Mouse (Mus musculus) intestine, postnatal 0 days (tissue): Measurements from ENCODE around the gene Evi2b. TPM values are rescaled to one million over a fixed set of nuclear protein-coding genes. Genes with fewer than 3 reads are reported as not detected.

Source experiments
- ATAC-seq: fragments of 200-750 bp; cut with Nextera tagmentation; 2 replicates; pipeline ENCODE4 v1.8.0; 2017; ENCODE audit warnings: mild to moderate bottlenecking, moderate TSS enrichment, moderate library complexity
- H3K27ac ChIP-seq: fragments of 300-500 bp; sonication (generic); 2 replicates; pipeline ENCODE4 v1.5.1; 2014; ENCODE audit warnings: mild to moderate bottlenecking, low read depth, low read length, moderate library complexity
- H3K27me3 ChIP-seq: fragments of 300-500 bp; sonication (generic); replicated peaks from 2 replicates; pipeline ENCODE4 v1.6.1; 2014; ENCODE audit warnings: low read length, mixed read lengths; ENCODE audit not compliant: control insufficient read depth, insufficient read depth
- H3K36me3 ChIP-seq: fragments of 300-500 bp; sonication (generic); 2 replicates; pipeline ENCODE4 v1.6.1; 2014; ENCODE audit warnings: mild to moderate bottlenecking, moderate library complexity; ENCODE audit not compliant: control insufficient read depth, insufficient read depth
- H3K4me1 ChIP-seq: fragments of 300-500 bp; sonication (generic); replicated peaks from 2 replicates; pipeline ENCODE4 v1.6.1; 2014; ENCODE audit warnings: antibody characterized with exemption, low read length, mixed read lengths; ENCODE audit not compliant: control insufficient read depth, insufficient read depth
- H3K4me2 ChIP-seq: fragments of 300-500 bp; sonication (generic); replicated peaks from 2 replicates; pipeline ENCODE4 v1.6.1; 2014; ENCODE audit warnings: low read depth, mild to moderate bottlenecking, moderate library complexity
- H3K4me3 ChIP-seq: fragments of 300-500 bp; sonication (generic); 2 replicates; pipeline ENCODE4 v1.5.1; 2014; ENCODE audit warnings: low read depth, low read length
- H3K9ac ChIP-seq: fragments of 300-500 bp; sonication (generic); 2 replicates; pipeline ENCODE4 v1.6.1; 2014; ENCODE audit warnings: mild to moderate bottlenecking, low read depth, low read length
- H3K9me3 ChIP-seq: fragments of 300-500 bp; sonication (generic); 2 replicates; pipeline ENCODE4 v1.6.1; 2016; ENCODE audit warnings: mixed run types; ENCODE audit not compliant: control insufficient read depth
- CTCF ChIP-seq: sonication (generic); IDR thresholded peaks from 2 replicates; pipeline ENCODE4 v1.5.1; 2016; ENCODE audit warnings: low read depth, mild to moderate bottlenecking, control low read depth, antibody characterized with exemption, moderate library complexity
- WGBS: fragments of 180-500 bp; shearing (Covaris S2); extraction: QIAGEN DNeasy Blood & Tissue Kit; methylation state at CpG from one replicate; pipeline ENCODE4 v1.1.7; 2014; 5-methylcytosine and 5-hydroxymethylcytosine counted together
- polyA plus RNA-seq: library from polyadenylated mRNA; unstranded; fragments of >200 nt; fragmentation: Nextera tagmentation; extraction: Ambion mirVana; gene quantifications from 2 replicates; pipeline ENCODE4 v1.2.1, GENCODE M21; 2015

Gene Evi2b
- polyA plus RNA-seq, 1 experiment from 2014 or later = 1.2 TPM

DNA sequence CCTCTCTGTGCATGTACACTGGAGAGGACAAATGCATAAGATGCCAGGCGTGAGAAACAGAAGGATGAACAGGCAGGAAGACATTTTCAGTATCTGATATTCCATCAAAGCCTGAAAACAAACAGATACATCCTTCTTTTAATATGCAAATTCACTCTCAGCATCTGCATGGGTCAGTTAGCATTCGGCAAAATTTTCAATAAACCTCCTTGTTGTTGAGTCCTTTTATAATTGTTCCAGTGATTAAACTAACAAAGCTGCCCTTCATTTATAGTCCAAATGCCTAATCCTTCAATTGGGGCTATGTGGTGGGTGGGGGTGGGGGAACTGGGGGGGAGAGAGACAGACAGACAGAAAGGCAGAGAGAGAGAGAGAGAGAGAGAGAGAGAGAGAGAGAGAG is 20.6 kb downstream of the Evi2b start:
- no peak for TF ChIP-seq CTCF
- no peak overlapping the region for H3K9ac ChIP-seq
- no peaks in the 10 kb centered on the region for H3K27me3 ChIP-seq
- 0 out of 2 replicates have a peak, but pooled peaks cover 4% of the 10 kb centered on the region for H3K36me3 ChIP-seq
- no peak for ATAC-seq
- H3K27ac ChIP-seq = no peak overlapping the region
- no peak overlapping the region for H3K4me2 ChIP-seq
- no peaks in the 10 kb centered on the region for H3K9me3 ChIP-seq
- 78% methylated on average over 2 of the region's 2 CpGs for WGBS
- H3K4me3 ChIP-seq = no peak overlapping the region
- no peaks in the 10 kb centered on the region for H3K4me1 ChIP-seq

DNA sequence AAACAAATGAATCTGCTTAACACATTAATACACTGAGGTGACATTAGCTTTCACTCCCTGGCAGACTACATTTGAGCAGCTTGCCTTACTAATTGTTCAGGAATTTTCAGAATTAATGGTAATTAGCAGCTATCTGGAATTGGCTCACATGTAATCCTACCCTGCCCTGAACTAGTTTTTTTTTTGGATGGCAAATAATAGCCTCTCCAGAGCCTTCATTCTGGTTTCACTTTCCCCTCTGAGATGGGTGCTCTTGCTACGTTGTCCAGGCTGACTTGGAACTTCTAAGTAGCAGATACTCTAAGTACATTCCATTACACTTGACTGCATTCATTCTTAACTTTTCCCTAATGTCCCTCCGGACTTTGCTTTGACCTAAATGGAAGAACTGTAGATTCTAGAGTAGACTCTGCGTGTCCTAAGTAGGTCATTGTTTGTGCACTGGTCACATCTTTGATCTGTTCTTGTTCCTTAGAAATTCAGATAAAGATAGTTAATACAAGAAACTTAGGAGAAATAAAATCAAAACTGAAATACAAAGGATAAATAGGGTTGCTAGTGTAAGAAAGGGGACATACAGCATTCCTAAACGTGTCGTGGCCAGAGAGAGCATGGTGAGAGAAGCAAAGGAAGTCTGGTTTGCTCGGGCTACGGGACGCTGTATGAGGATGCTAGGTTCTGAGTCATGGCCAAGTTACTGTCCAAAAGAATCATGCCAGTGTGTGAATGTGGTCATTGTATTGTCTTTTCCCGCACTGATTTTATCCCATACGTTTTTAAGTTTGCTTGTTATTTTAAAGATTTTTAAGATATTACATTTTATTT is 28.4 kb downstream of the Evi2b start:
- Histone ChIP-seq H3K36me3 (peaks cover 6% of the 10 kb centered on the region; the same call in 1 of the 2 replicates), H3K4me1 (no peaks in the 10 kb centered on the region), H3K27me3 (no peaks in the 10 kb centered on the region), H3K9ac (no peak overlapping the region), H3K4me3 (no peak overlapping the region), H3K4me2 (no peak overlapping the region), H3K9me3 (no peaks in the 10 kb centered on the region), H3K27ac (no peak overlapping the region)
- TF ChIP-seq CTCF = no peak
- 77% methylated on average over 10 of the region's 10 CpGs for WGBS
- no peak for ATAC-seq

DNA sequence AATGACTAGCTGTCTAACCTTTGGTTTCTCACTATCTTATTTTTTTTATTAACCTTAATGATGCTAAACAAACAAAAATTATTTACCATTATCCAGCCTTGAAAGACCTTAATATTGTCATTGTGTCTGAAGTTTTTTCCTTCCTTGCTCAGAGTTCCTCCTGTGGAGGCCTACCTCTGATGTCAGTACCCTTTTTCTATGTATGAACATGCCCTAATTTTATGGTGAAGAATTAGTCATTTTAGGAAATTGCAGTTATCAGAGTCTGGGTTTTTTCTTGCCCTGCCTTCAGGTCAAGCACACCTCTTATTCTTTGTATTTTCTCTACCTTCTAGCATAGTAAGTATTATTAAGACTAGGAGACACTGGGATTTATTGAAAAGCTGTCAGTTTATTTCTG is 38.8 kb downstream of the Evi2b start:
- no peaks in the 10 kb centered on the region for H3K27me3 ChIP-seq
- no peak for ATAC-seq
- H3K36me3 ChIP-seq = peaks cover 4% of the 10 kb centered on the region
- H3K27ac ChIP-seq = no peak overlapping the region
- no peak for TF ChIP-seq CTCF
- H3K4me3 ChIP-seq = no peak overlapping the region
- H3K4me1 ChIP-seq = no peaks in the 10 kb centered on the region
- no peak overlapping the region for H3K4me2 ChIP-seq
- no peak overlapping the region for H3K9ac ChIP-seq
- H3K9me3 ChIP-seq = no peaks in the 10 kb centered on the region

GRCm38 (mm10) chr11:79483876-79484528 is 39.6 kb downstream of the Evi2b start:
- no peak overlapping the region for H3K4me3 ChIP-seq
- no peak overlapping the region for H3K27ac ChIP-seq
- no peaks in the 10 kb centered on the region for H3K27me3 ChIP-seq
- no peak overlapping the region for H3K4me2 ChIP-seq
- H3K9ac ChIP-seq = no peak overlapping the region
- TF ChIP-seq CTCF = no peak
- 66% methylated on average over 7 of the region's 7 CpGs for WGBS
- ATAC-seq = no peak
- no peaks in the 10 kb centered on the region for H3K4me1 ChIP-seq
- no peaks in the 10 kb centered on the region for H3K9me3 ChIP-seq
- H3K36me3 ChIP-seq = peaks cover 4% of the 10 kb centered on the region

GRCm38 (mm10) chr11:79483392-79483791 is 40.2 kb downstream of the Evi2b start:
- H3K27ac ChIP-seq = no peak overlapping the region
- 52% methylated on average over 6 of the region's 6 CpGs for WGBS
- H3K36me3 ChIP-seq = peaks cover 4% of the 10 kb centered on the region
- no peaks in the 10 kb centered on the region for H3K9me3 ChIP-seq
- no peak overlapping the region for H3K9ac ChIP-seq
- no peak for ATAC-seq
- no peak overlapping the region for H3K4me3 ChIP-seq
- no peak for TF ChIP-seq CTCF
- no peaks in the 10 kb centered on the region for H3K27me3 ChIP-seq
- H3K4me1 ChIP-seq = no peaks in the 10 kb centered on the region
- no peak overlapping the region for H3K4me2 ChIP-seq

DNA sequence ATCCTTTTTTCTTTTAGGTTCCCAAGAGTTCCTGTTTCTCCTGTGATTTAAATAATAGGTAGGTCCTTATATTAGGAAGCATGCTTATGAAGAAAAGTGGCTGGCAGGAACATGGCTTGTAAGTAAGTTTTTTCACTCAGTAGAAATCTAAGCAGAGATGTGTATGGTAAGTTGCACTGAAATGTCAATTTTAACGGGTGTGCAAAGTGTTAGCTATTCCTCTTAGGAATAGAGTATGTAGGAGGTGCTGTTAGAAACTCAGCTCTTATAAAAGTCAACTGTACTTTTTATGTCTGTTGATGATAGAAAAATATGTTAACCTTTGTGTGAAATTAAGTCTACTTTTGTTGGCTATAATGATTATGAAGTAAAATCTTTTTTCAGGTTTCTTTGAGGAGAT is 55.5 kb downstream of the Evi2b start:
- 78% methylated on average over 1 of the region's 1 CpGs for WGBS
- no peak for TF ChIP-seq CTCF
- no peak overlapping the region for H3K9ac ChIP-seq
- H3K27me3 ChIP-seq = no peaks in the 10 kb centered on the region
- H3K4me1 ChIP-seq = no peaks in the 10 kb centered on the region
- H3K9me3 ChIP-seq = no peaks in the 10 kb centered on the region
- H3K27ac ChIP-seq = no peak overlapping the region
- ATAC-seq = no peak
- peaks cover 20% of the 10 kb centered on the region; the same call in 1 of the 2 replicates for H3K36me3 ChIP-seq
- H3K4me3 ChIP-seq = no peak overlapping the region
- H3K4me2 ChIP-seq = no peak overlapping the region

Other genes with a start within 250 kb of the Evi2b start
- gene Gm9964, start 226.9 kb downstream of the Evi2b start, polyA plus RNA-seq = not detected in 2 replicates
- gene Nf1, start 184.1 kb downstream of the Evi2b start, polyA plus RNA-seq = 6.3 and 8.3 TPM in 2 replicates
- gene Omg, start 19.7 kb downstream of the Evi2b start, polyA plus RNA-seq = 0.55 and 0.75 TPM in 2 replicates
- 0.17 and 0.21 TPM in 2 replicates for gene Evi2, start 6.8 kb upstream of the Evi2b start, polyA plus RNA-seq
- 2.2 and 3.3 TPM in 2 replicates for gene Evi2a, start 6.8 kb upstream of the Evi2b start, polyA plus RNA-seq
- 1.5 and 1.7 TPM in 2 replicates for gene Rab11fip4, start 67.5 kb upstream of the Evi2b start, polyA plus RNA-seq